Mouse (Mus musculus): ENCODE results near the gene Hoxb4. TPM values are rescaled to one million over a fixed set of nuclear protein-coding genes. Genes with fewer than 3 reads are reported as not detected.

Hoxb4 gene
- polyA plus RNA-seq, 1 experiment from 2014 or later, result 2.0 TPM

GRCm38 (mm10) chr11:96319071-96319902 is 1.2 kb downstream of the Hoxb4 start:
- WGBS, result under 1% methylated on average over 34 of the region's 34 CpGs
- peaks cover 28% of the 10 kb centered on the region for H3K4me1 ChIP-seq
- H3K36me3 ChIP-seq, result no peaks in the 10 kb centered on the region
- H3K9me3 ChIP-seq, result no peaks in the 10 kb centered on the region
- H3K27ac ChIP-seq, result peak overlapping the region; percentile 89
- H3K4me3 ChIP-seq, result peak overlapping the region; percentile 71
- DNase-seq (ENCODE audit: low spot score), result no peak
- H3K27me3 ChIP-seq (ENCODE audit: insufficient read depth, poor library complexity, severe bottlenecking), result peaks cover 99% of the 10 kb centered on the region

- H3K27me3 ChIP-seq (ENCODE audit: insufficient read depth, poor library complexity, severe bottlenecking), result peaks cover 99% of the 10 kb centered on the region
- H3K4me3 ChIP-seq, result peak overlapping the region; percentile 71
- peak overlapping the region; percentile 89 for H3K27ac ChIP-seq
- peaks cover 24% of the 10 kb centered on the region for H3K4me1 ChIP-seq
- DNase-seq (ENCODE audit: low spot score), result no peak
- H3K36me3 ChIP-seq, result no peaks in the 10 kb centered on the region
- H3K9me3 ChIP-seq, result no peaks in the 10 kb centered on the region
- whole genome bisulfite sequencing, result under 1% methylated on average over 29 of the region's 29 CpGs
Observed at GRCm38 (mm10) chr11:96319910-96320309, 1.8 kb downstream of the Hoxb4 start.

- Histone ChIP-seq H3K36me3 (no peaks in the 10 kb centered on the region), H3K9me3 (no peaks in the 10 kb centered on the region), H3K27me3 (ENCODE audit: insufficient read depth, poor library complexity, severe bottlenecking) (peaks cover 99% of the 10 kb centered on the region), H3K4me1 (peaks cover 25% of the 10 kb centered on the region), H3K4me3 (peak overlapping the region; percentile 71), H3K27ac (peak overlapping the region; percentile 89; the same call in 1 of the 2 replicates)
- DNase-seq (ENCODE audit: low spot score), result no peak
- 6% methylated on average over 17 of the region's 17 CpGs for WGBS
Observed at GRCm38 (mm10) chr11:96320688-96321087, 2.6 kb downstream of the Hoxb4 start.

GRCm38 (mm10) chr11:96321846-96322245 is 3.8 kb downstream of the Hoxb4 start:
- H3K36me3 ChIP-seq, result no peaks in the 10 kb centered on the region
- H3K9me3 ChIP-seq, result no peaks in the 10 kb centered on the region
- peaks cover 99% of the 10 kb centered on the region for H3K27me3 ChIP-seq (ENCODE audit: insufficient read depth, poor library complexity, severe bottlenecking)
- 29% methylated on average over 5 of the region's 5 CpGs for WGBS
- no peak overlapping the region for H3K27ac ChIP-seq
- H3K4me1 ChIP-seq, result peaks cover 31% of the 10 kb centered on the region
- no peak for DNase-seq (ENCODE audit: low spot score)
- peak overlapping the region; percentile 4; the same call in 1 of the 2 replicates for H3K4me3 ChIP-seq

- peaks cover 31% of the 10 kb centered on the region for H3K4me1 ChIP-seq
- DNase-seq (ENCODE audit: low spot score), result no peak
- no peaks in the 10 kb centered on the region for H3K36me3 ChIP-seq
- 14% methylated on average over 6 of the region's 6 CpGs for WGBS
- H3K4me3 ChIP-seq, result no peak overlapping the region
- H3K9me3 ChIP-seq, result no peaks in the 10 kb centered on the region
- H3K27ac ChIP-seq, result peak overlapping the region; percentile 47; the same call in 1 of the 2 replicates
- peaks cover 99% of the 10 kb centered on the region for H3K27me3 ChIP-seq (ENCODE audit: insufficient read depth, poor library complexity, severe bottlenecking)
Observed at GRCm38 (mm10) chr11:96322738-96323137, 4.7 kb downstream of the Hoxb4 start.

GRCm38 (mm10) chr11:96323154-96323553 is 5.1 kb downstream of the Hoxb4 start, which contains the start of gene Hoxb3:
Gene Hoxb3, plus strand, starts transcription at chr11:96323326.
- Histone ChIP-seq H3K36me3 (no peaks in the 10 kb centered on the region), H3K9me3 (no peaks in the 10 kb centered on the region), H3K4me3 (peak within 1 kb of the TSS; percentile 29; the same call in 1 of the 2 replicates), H3K27me3 (ENCODE audit: insufficient read depth, poor library complexity, severe bottlenecking) (peaks cover 99% of the 10 kb centered on the region), H3K4me1 (peaks cover 28% of the 10 kb centered on the region), H3K27ac (peak within 1 kb of the TSS; percentile 59; the same call in 1 of the 2 replicates)
- DNase-seq (ENCODE audit: low spot score), result no peak
- WGBS, result 16% methylated on average over 10 of the region's 10 CpGs

- whole genome bisulfite sequencing, result 4% methylated on average over 5 of the region's 5 CpGs
- H3K36me3 ChIP-seq, result no peaks in the 10 kb centered on the region
- H3K4me3 ChIP-seq, result peak overlapping the region; percentile 29; the same call in 1 of the 2 replicates
- H3K27me3 ChIP-seq (ENCODE audit: insufficient read depth, poor library complexity, severe bottlenecking), result peaks cover 100% of the 10 kb centered on the region
- H3K27ac ChIP-seq, result peak overlapping the region; percentile 59; the same call in 1 of the 2 replicates
- H3K9me3 ChIP-seq, result no peaks in the 10 kb centered on the region
- peaks cover 21% of the 10 kb centered on the region for H3K4me1 ChIP-seq
- DNase-seq (ENCODE audit: low spot score), result no peak
Observed at GRCm38 (mm10) chr11:96324125-96324524, 6.1 kb downstream of the Hoxb4 start.

GRCm38 (mm10) chr11:96324965-96325364 is 6.9 kb downstream of the Hoxb4 start:
- 9% methylated on average over 8 of the region's 8 CpGs for WGBS
- H3K4me1 ChIP-seq, result peaks cover 14% of the 10 kb centered on the region
- H3K27ac ChIP-seq, result peak overlapping the region; percentile 77
- DNase-seq (ENCODE audit: low spot score), result no peak
- H3K9me3 ChIP-seq, result no peaks in the 10 kb centered on the region
- H3K36me3 ChIP-seq, result no peaks in the 10 kb centered on the region
- peaks cover 100% of the 10 kb centered on the region for H3K27me3 ChIP-seq (ENCODE audit: insufficient read depth, poor library complexity, severe bottlenecking)
- no peak overlapping the region for H3K4me3 ChIP-seq

- no peaks in the 10 kb centered on the region for H3K36me3 ChIP-seq
- 4% methylated on average over 22 of the region's 22 CpGs for WGBS
- no peak for DNase-seq (ENCODE audit: low spot score)
- no peaks in the 10 kb centered on the region for H3K9me3 ChIP-seq
- peaks cover 100% of the 10 kb centered on the region for H3K27me3 ChIP-seq (ENCODE audit: insufficient read depth, poor library complexity, severe bottlenecking)
- peak overlapping the region; percentile 39 for H3K4me3 ChIP-seq
- H3K27ac ChIP-seq, result peak overlapping the region; percentile 77
- H3K4me1 ChIP-seq, result peaks cover 12% of the 10 kb centered on the region; the same call in 1 of the 2 replicates
Observed at GRCm38 (mm10) chr11:96325747-96326212, 7.7 kb downstream of the Hoxb4 start.

GRCm38 (mm10) chr11:96326705-96327104 is 8.6 kb downstream of the Hoxb4 start:
- no peaks in the 10 kb centered on the region for H3K36me3 ChIP-seq
- peak overlapping the region; percentile 39 for H3K4me3 ChIP-seq
- peaks cover 12% of the 10 kb centered on the region; the same call in 1 of the 2 replicates for H3K4me1 ChIP-seq
- peaks cover 100% of the 10 kb centered on the region for H3K27me3 ChIP-seq (ENCODE audit: insufficient read depth, poor library complexity, severe bottlenecking)
- DNase-seq (ENCODE audit: low spot score), result no peak
- peak overlapping the region; percentile 77 for H3K27ac ChIP-seq
- 3% methylated on average over 12 of the region's 12 CpGs for WGBS
- no peaks in the 10 kb centered on the region for H3K9me3 ChIP-seq

GRCm38 (mm10) chr11:96327122-96327521 is 9.1 kb downstream of the Hoxb4 start:
- no peaks in the 10 kb centered on the region for H3K9me3 ChIP-seq
- no peak overlapping the region for H3K27ac ChIP-seq
- WGBS, result 4% methylated on average over 7 of the region's 7 CpGs
- H3K27me3 ChIP-seq (ENCODE audit: insufficient read depth, poor library complexity, severe bottlenecking), result peaks cover 100% of the 10 kb centered on the region
- H3K4me3 ChIP-seq, result no peak overlapping the region
- peaks cover 14% of the 10 kb centered on the region; the same call in 1 of the 2 replicates for H3K4me1 ChIP-seq
- no peaks in the 10 kb centered on the region for H3K36me3 ChIP-seq
- DNase-seq (ENCODE audit: low spot score), result no peak

GRCm38 (mm10) chr11:96327750-96328149 is 9.7 kb downstream of the Hoxb4 start:
- Histone ChIP-seq H3K36me3 (no peaks in the 10 kb centered on the region), H3K27ac (0 out of 2 replicates have a peak overlapping the region, but pooled peaks have one; percentile 49), H3K9me3 (no peaks in the 10 kb centered on the region), H3K4me1 (peaks cover 20% of the 10 kb centered on the region), H3K4me3 (no peak overlapping the region), H3K27me3 (ENCODE audit: insufficient read depth, poor library complexity, severe bottlenecking) (peaks cover 100% of the 10 kb centered on the region)
- 9% methylated on average over 5 of the region's 5 CpGs for WGBS
- no peak for DNase-seq (ENCODE audit: low spot score)

- Histone ChIP-seq H3K9me3 (no peaks in the 10 kb centered on the region), H3K27ac (no peak overlapping the region), H3K36me3 (no peaks in the 10 kb centered on the region), H3K27me3 (ENCODE audit: insufficient read depth, poor library complexity, severe bottlenecking) (peaks cover 100% of the 10 kb centered on the region), H3K4me1 (peaks cover 26% of the 10 kb centered on the region), H3K4me3 (no peak overlapping the region)
- DNase-seq (ENCODE audit: low spot score), result no peak
- 11% methylated on average over 8 of the region's 8 CpGs for WGBS
Observed at GRCm38 (mm10) chr11:96328605-96329004, 10.5 kb downstream of the Hoxb4 start.
